Mouse (Mus musculus): Measurements from ENCODE around the gene Gm8857. TPM values are rescaled to one million over a fixed set of nuclear protein-coding genes. Genes with fewer than 3 reads are reported as not detected.
"Not testable (repeated sequence)": the region's sequence is repeated elsewhere in the genome, so short reads cannot be mapped to it uniquely, and the experiment has no call there.

Gene Gm8857
- not detected for total RNA-seq (2021)
- long read RNA-seq, experiment 1: 0 reads
- long read RNA-seq, experiment 2: 0 reads

- not testable (repeated sequence) for DNase-seq
Observed at GRCm38 (mm10) chr5:10947505-10947904, at the start of gene Gm8857, which contains the start of gene Gm8871. Gene Gm8857 (plus strand): TSS chr5:10947807. Gene Gm8871 (plus strand): TSS chr5:10947805.

- DNase-seq: not testable (repeated sequence)
Observed at GRCm38 (mm10) chr5:10953512-10953911, 5.9 kb downstream of the Gm8857 start.

- peak in 1 of 2 experiments; percentile 0 for DNase-seq
Observed at GRCm38 (mm10) chr5:10958057-10958456, 10.4 kb downstream of the Gm8857 start.

Other genes starting within 250 kb of the Gm8857 start
- gene Gm8871, start within 50 bp of the Gm8857 start, total RNA-seq (2021): not detected
- gene Gm8879, start 179.8 kb downstream of the Gm8857 start, total RNA-seq (2021): not detected
- gene Gm5861, start 235.3 kb downstream of the Gm8857 start, total RNA-seq (2021): not detected